Mouse (Mus musculus) CD4-positive naive resting alpha-beta T cell, adult 76 days (primary cell): Measurements from ENCODE around the gene Rhoj. TPM values are rescaled to one million over a fixed set of nuclear protein-coding genes. Genes with fewer than 3 reads are reported as not detected.

Experiments
- total RNA-seq: library from RNA; stranded (reverse); gene quantifications from one replicate; pipeline ENCODE4 v1.2.4, GENCODE M21; 2023

The Rhoj gene
- total RNA-seq: not detected

GRCm38 (mm10) chr12:75307961-75308951 is at the start of gene Rhoj:
Gene Rhoj (plus strand): TSS chr12:75308322.

GRCm38 (mm10) chr12:75416681-75417080 is 108.6 kb downstream of the Rhoj start, which contains the start of gene Gphb5:
Gene Gphb5 (minus strand): TSS chr12:75416781.

Other genes starting within 250 kb of the Rhoj start
- 0.23 TPM for gene Kcnh5, start 131.0 kb upstream of the Rhoj start, total RNA-seq
- not detected for gene Gphb5, start 108.5 kb downstream of the Rhoj start, total RNA-seq